Mouse (Mus musculus) thymus, adult 2 months (tissue): Measurements from ENCODE around the gene Parva. TPM values are rescaled to one million over a fixed set of nuclear protein-coding genes. Genes with fewer than 3 reads are reported as not detected.

ENCODE experiments used
- DNase-seq: peaks from one replicate; pipeline ENCODE4 v3.0.0; 2021
- H3K27ac ChIP-seq: fragments of 200-500 bp; 2 replicates; pipeline ENCODE4 v1.5.1; 2012; ENCODE audit warnings: low read length, control low read depth; ENCODE audit not compliant: control insufficient read depth, insufficient read depth
- H3K27me3 ChIP-seq: fragments of 200-500 bp; 2 replicates; pipeline ENCODE4 v1.6.1; 2012; ENCODE audit warnings: mild to moderate bottlenecking, low read length, moderate library complexity, mixed read lengths; ENCODE audit not compliant: control insufficient read depth, insufficient read depth
- H3K36me3 ChIP-seq: fragments of 200-500 bp; 2 replicates; pipeline ENCODE4 v1.6.1; 2012; ENCODE audit warnings: mild to moderate bottlenecking, low read length, moderate library complexity; ENCODE audit not compliant: control insufficient read depth, insufficient read depth
- H3K4me1 ChIP-seq: fragments of 200-500 bp; replicated peaks from 2 replicates; pipeline ENCODE4 v1.6.1; 2012; ENCODE audit warnings: low read length; ENCODE audit not compliant: control insufficient read depth, insufficient read depth
- H3K4me3 ChIP-seq: fragments of 200-500 bp; 2 replicates; pipeline ENCODE4 v1.5.1; 2012; ENCODE audit warnings: mild to moderate bottlenecking, low read length, control low read depth, moderate library complexity; ENCODE audit not compliant: control insufficient read depth, insufficient read depth
- CTCF ChIP-seq: fragments of 200-500 bp; IDR thresholded peaks from 2 replicates; pipeline ENCODE4 v1.5.1; 2012; ENCODE audit warnings: mild to moderate bottlenecking, control low read depth, low read length, moderate library complexity, borderline replicate concordance; ENCODE audit not compliant: control insufficient read depth, poor library complexity, insufficient read depth; ENCODE audit errors: extremely low read depth
- POLR2A ChIP-seq: fragments of 200-500 bp; IDR thresholded peaks from 2 replicates; pipeline ENCODE4 v1.6.1; 2012; ENCODE audit warnings: mild to moderate bottlenecking, low read length, control low read depth, moderate library complexity; ENCODE audit not compliant: control insufficient read depth, poor library complexity, insufficient read depth; ENCODE audit errors: extremely low read depth
- WGBS: fragments of 180-500 bp; shearing (Covaris S2); methylation state at CpG from one replicate; pipeline ENCODE4 v1.1.7; 2018; 5-methylcytosine and 5-hydroxymethylcytosine counted together
- polyA plus RNA-seq: library from polyadenylated mRNA; depleted of rRNA; stranded (reverse); fragments of >200 nt; gene quantifications from 2 replicates; pipeline ENCODE4 v1.2.3, GENCODE M21; 2012

Gene Parva
- polyA plus RNA-seq, 1 experiment: 6.6 TPM

DNA sequence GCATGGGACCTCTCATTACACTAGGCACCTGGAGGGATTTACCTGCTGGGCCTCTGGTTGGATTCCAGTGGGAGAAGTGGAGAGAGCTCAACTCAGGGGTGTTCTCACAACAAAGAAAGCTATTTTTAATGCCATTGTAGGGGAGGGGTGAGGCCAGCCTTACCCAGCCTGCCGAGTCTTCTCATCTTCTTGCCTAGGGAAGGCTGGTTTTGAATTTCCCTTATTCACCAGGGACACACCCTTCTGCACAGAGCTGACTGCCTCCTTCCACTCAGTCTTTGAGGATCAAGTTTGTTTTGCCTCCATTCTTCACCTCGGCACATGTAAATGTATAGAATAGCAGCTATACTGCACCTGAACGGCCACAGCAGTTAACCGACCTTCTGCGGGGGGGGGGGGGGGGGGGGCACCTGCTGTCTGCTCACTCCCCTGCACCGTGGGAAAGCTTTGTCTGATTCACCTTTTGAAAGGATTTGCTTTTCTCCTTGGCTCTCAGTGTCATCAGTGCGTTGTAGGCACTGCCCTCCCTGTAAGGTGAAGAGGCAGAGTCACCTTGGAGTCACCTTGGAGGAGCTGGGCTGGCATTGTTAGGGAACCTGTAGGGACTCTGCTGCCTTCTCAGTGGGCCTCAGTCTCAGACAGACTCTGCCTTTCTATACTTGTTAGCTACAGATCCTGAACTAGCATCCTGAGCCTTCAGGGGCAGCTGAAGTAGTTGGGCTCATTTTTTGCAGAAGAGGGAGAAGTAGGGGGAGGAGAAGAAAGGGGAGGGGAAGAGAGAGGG lies 10.4 kb upstream of the Parva start:
- 16% methylated on average over 7 of the region's 7 CpGs for WGBS
- Histone ChIP-seq H3K36me3 (no peaks in the 10 kb centered on the region), H3K4me3 (no peak overlapping the region), H3K27me3 (no peaks in the 10 kb centered on the region), H3K4me1 (peaks cover 11% of the 10 kb centered on the region), H3K27ac (no peak overlapping the region)
- TF ChIP-seq CTCF (no peak), POLR2A (no peak)
- DNase-seq: no peak

DNA sequence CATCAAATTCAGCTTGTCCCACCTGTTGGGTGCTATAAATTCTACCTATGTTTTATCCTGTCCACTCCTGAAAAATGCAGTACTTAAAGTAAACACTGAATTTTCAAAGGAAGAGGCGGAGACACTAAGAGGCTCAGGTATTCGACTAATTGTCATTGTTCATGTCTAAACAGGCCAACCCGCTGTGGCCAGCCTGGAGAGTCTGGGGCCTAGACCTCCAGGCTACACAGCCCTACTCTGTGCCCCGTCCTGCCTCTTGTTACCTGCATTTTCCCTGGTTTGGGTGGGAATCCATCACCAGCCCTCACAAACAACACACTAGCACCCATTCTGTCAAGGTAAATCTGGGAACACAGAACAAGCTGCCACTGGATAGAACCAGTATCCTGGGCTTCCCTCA lies 9.7 kb upstream of the Parva start:
- TF ChIP-seq CTCF: no peak
- TF ChIP-seq POLR2A: no peak

GRCm38 (mm10) chr7:112423438-112423837 lies 3.9 kb upstream of the Parva start:
- no peak for TF ChIP-seq POLR2A
- TF ChIP-seq CTCF: no peak
- WGBS: 89% methylated on average over 4 of the region's 4 CpGs
- H3K36me3 ChIP-seq: no peaks in the 10 kb centered on the region
- no peak overlapping the region for H3K4me3 ChIP-seq
- no peaks in the 10 kb centered on the region for H3K4me1 ChIP-seq
- no peak for DNase-seq
- H3K27me3 ChIP-seq: peaks cover 8% of the 10 kb centered on the region; the same call in 1 of the 2 replicates
- no peak overlapping the region for H3K27ac ChIP-seq

More for the DNA sequence above, 9.7 kb upstream of the Parva start:
- no peak overlapping the region for H3K27ac ChIP-seq
- H3K27me3 ChIP-seq: no peaks in the 10 kb centered on the region
- peaks cover 11% of the 10 kb centered on the region for H3K4me1 ChIP-seq
- no peak for DNase-seq
- H3K4me3 ChIP-seq: no peak overlapping the region
- WGBS: 88% methylated on average over 4 of the region's 4 CpGs
- no peaks in the 10 kb centered on the region for H3K36me3 ChIP-seq

DNA sequence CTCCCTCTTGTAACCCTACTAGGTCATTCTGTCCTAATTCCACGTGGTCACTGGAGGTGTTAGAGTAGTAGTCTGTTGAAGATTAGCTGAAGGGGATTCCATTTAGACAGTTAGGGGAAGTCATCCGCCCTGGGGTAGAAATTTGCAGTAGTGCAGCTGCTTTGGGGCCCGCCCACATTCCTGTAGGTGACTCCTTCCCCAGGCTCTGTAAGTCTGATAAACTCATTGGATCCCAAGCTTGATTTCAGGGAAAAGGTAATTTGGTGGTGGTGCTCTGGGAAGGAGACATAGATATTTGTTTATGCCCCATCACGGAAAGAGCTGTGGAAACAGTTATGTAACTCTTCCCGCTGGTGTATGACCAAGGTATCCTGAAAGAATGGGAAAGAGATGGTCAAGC lies 494 bp upstream of the Parva start:
- no peaks in the 10 kb centered on the region for H3K36me3 ChIP-seq
- no peaks in the 10 kb centered on the region for H3K4me1 ChIP-seq
- 49% methylated on average over 5 of the region's 5 CpGs for WGBS
- peaks cover 8% of the 10 kb centered on the region; the same call in 1 of the 2 replicates for H3K27me3 ChIP-seq
- TF ChIP-seq POLR2A: no peak
- no peak for TF ChIP-seq CTCF
- no peak overlapping the region for H3K4me3 ChIP-seq
- DNase-seq: no peak
- H3K27ac ChIP-seq: no peak overlapping the region

GRCm38 (mm10) chr7:112428158-112428535 lies 842 bp downstream of the Parva start:
- no peak for TF ChIP-seq POLR2A
- TF ChIP-seq CTCF: no peak
- H3K27me3 ChIP-seq: peaks cover 8% of the 10 kb centered on the region; the same call in 1 of the 2 replicates
- 14% methylated on average over 22 of the region's 22 CpGs for WGBS
- peak overlapping the region; percentile 35 for H3K27ac ChIP-seq
- no peaks in the 10 kb centered on the region for H3K4me1 ChIP-seq
- H3K36me3 ChIP-seq: no peaks in the 10 kb centered on the region
- H3K4me3 ChIP-seq: peak overlapping the region; percentile 35
- no peak for DNase-seq

- TF ChIP-seq CTCF: no peak
- no peak for TF ChIP-seq POLR2A
- no peaks in the 10 kb centered on the region for H3K27me3 ChIP-seq
- H3K27ac ChIP-seq: no peak overlapping the region
- no peak for DNase-seq
- WGBS: 84% methylated on average over 3 of the region's 3 CpGs
- H3K4me3 ChIP-seq: no peak overlapping the region
- H3K4me1 ChIP-seq: no peaks in the 10 kb centered on the region
- H3K36me3 ChIP-seq: no peaks in the 10 kb centered on the region
These were observed 12.5 kb downstream of the Parva start for GRCm38 (mm10) chr7:112439846-112440245.
